Mouse (Mus musculus): ENCODE data around the gene Asxl1. TPM values are rescaled to one million over a fixed set of nuclear protein-coding genes. Genes with fewer than 3 reads are reported as not detected.

The Asxl1 gene
- total and polyA plus RNA-seq, 2 experiments from 2014 or later: 7.4 to 18.8 TPM

DNA sequence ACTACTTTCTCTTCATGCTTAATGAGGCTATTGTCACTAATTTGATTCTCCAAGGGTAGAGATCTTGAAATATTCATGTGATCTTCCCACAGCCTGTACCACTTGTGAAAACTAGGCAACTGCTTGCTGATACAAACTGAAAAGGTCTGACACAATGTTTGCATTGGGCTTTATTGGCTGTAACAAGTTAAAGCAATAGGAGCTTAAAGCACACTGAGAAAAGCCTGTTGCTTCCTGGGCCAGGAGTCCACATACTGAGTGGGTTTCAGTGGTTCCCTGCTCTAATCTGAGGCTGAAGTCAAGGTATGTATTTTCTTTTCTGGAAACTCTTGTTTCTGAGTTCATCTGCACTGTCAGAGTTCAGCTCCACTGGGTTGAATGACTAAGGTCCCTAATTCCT lies 2.4 kb upstream of the Asxl1 start:
- 0 out of 2 replicates have a peak, but pooled peaks cover 5% of the 10 kb centered on the region for H3K36me3 ChIP-seq (replicated peaks; ENCODE audit: control insufficient read depth, insufficient read depth, low read length)
- DNase-seq (ENCODE audit: low spot score) (no peak), ATAC-seq (ENCODE audit: insufficient read depth, low read depth) (no peak)
- TF ChIP-seq CTCF (IDR thresholded peaks at IDR 0.05; ENCODE audit: low read depth) (no peak), EP300 (IDR thresholded peaks at IDR 0.05; ENCODE audit: low read depth) (no peak)
- H3K9ac ChIP-seq (replicated peaks; ENCODE audit: low read depth, low read length): no peak overlapping the region
- H3K4me2 ChIP-seq (ENCODE audit: low read depth, low read length): no peak overlapping the region
- no peak overlapping the region for H3K4me3 ChIP-seq (ENCODE audit: low read depth, low read length)
- H3K27me3 ChIP-seq (ENCODE audit: control insufficient read depth, insufficient read depth, low read length): no peaks in the 10 kb centered on the region
- H3K4me1 ChIP-seq (ENCODE audit: control insufficient read depth, insufficient read depth): peaks cover 6% of the 10 kb centered on the region
- H3K27ac ChIP-seq (ENCODE audit: low read depth): no peak overlapping the region
- no peaks in the 10 kb centered on the region for H3K9me3 ChIP-seq (replicated peaks; ENCODE audit: control insufficient read depth, low read length)

GRCm38 (mm10) chr2:153345071-153345453 lies 567 bp upstream of the Asxl1 start:
- DNase-seq (ENCODE audit: low spot score): no peak

GRCm38 (mm10) chr2:153346221-153347182 lies 873 bp downstream of the Asxl1 start:
- Histone ChIP-seq H3K4me1 (ENCODE audit: control insufficient read depth, insufficient read depth) (peaks cover 35% of the 10 kb centered on the region), H3K4me2 (ENCODE audit: low read depth, low read length) (peak overlapping the region; percentile 71), H3K36me3 (replicated peaks; ENCODE audit: control insufficient read depth, insufficient read depth, low read length) (0 out of 2 replicates have a peak, but pooled peaks cover 5% of the 10 kb centered on the region), H3K4me3 (ENCODE audit: low read depth, low read length) (peak overlapping the region; percentile 94), H3K27me3 (ENCODE audit: control insufficient read depth, insufficient read depth, low read length) (no peaks in the 10 kb centered on the region), H3K9ac (replicated peaks; ENCODE audit: low read depth, low read length) (peak overlapping the region; percentile 99), H3K9me3 (replicated peaks; ENCODE audit: control insufficient read depth, low read length) (no peaks in the 10 kb centered on the region), H3K27ac (ENCODE audit: low read depth) (peak overlapping the region; percentile 99)
- WGBS: under 1% methylated on average over 52 of the region's 76 CpGs
- DNase-seq (ENCODE audit: low spot score) (peak; percentile 71), ATAC-seq (ENCODE audit: insufficient read depth, low read depth) (peak; percentile 62)
- TF ChIP-seq CTCF (IDR thresholded peaks at IDR 0.05; ENCODE audit: low read depth) (no peak), EP300 (IDR thresholded peaks at IDR 0.05; ENCODE audit: low read depth) (peak; percentile 54; the same call in 1 of the 2 replicates)

More at GRCm38 (mm10) chr2:153345071-153345453, 567 bp upstream of the Asxl1 start:
- no peak for TF ChIP-seq EP300 (IDR thresholded peaks at IDR 0.05; ENCODE audit: low read depth)
- TF ChIP-seq CTCF (IDR thresholded peaks at IDR 0.05; ENCODE audit: low read depth): no peak
- Histone ChIP-seq H3K27me3 (ENCODE audit: control insufficient read depth, insufficient read depth, low read length) (no peaks in the 10 kb centered on the region), H3K27ac (ENCODE audit: low read depth) (peak overlapping the region; percentile 68), H3K36me3 (replicated peaks; ENCODE audit: control insufficient read depth, insufficient read depth, low read length) (0 out of 2 replicates have a peak, but pooled peaks cover 5% of the 10 kb centered on the region), H3K4me2 (ENCODE audit: low read depth, low read length) (peak overlapping the region; percentile 68), H3K4me1 (ENCODE audit: control insufficient read depth, insufficient read depth) (peaks cover 23% of the 10 kb centered on the region), H3K9ac (replicated peaks; ENCODE audit: low read depth, low read length) (peak overlapping the region; percentile 70), H3K4me3 (ENCODE audit: low read depth, low read length) (peak overlapping the region; percentile 94), H3K9me3 (replicated peaks; ENCODE audit: control insufficient read depth, low read length) (no peaks in the 10 kb centered on the region)
- WGBS: 3% methylated on average over 11 of the region's 11 CpGs
- no peak for ATAC-seq (ENCODE audit: insufficient read depth, low read depth)

GRCm38 (mm10) chr2:153347183-153347781 lies 1.7 kb downstream of the Asxl1 start:
- peak overlapping the region; percentile 71 for H3K4me2 ChIP-seq (ENCODE audit: low read depth, low read length)
- H3K27me3 ChIP-seq (ENCODE audit: control insufficient read depth, insufficient read depth, low read length): no peaks in the 10 kb centered on the region
- 3% methylated on average over 9 of the region's 9 CpGs for WGBS
- H3K9me3 ChIP-seq (replicated peaks; ENCODE audit: control insufficient read depth, low read length): no peaks in the 10 kb centered on the region
- DNase-seq (ENCODE audit: low spot score): no peak
- peaks cover 38% of the 10 kb centered on the region for H3K4me1 ChIP-seq (ENCODE audit: control insufficient read depth, insufficient read depth)
- H3K4me3 ChIP-seq (ENCODE audit: low read depth, low read length): peak overlapping the region; percentile 94
- no peak for ATAC-seq (ENCODE audit: insufficient read depth, low read depth)
- TF ChIP-seq CTCF (IDR thresholded peaks at IDR 0.05; ENCODE audit: low read depth): no peak
- no peak for TF ChIP-seq EP300 (IDR thresholded peaks at IDR 0.05; ENCODE audit: low read depth)
- H3K9ac ChIP-seq (replicated peaks; ENCODE audit: low read depth, low read length): peak overlapping the region; percentile 99
- H3K36me3 ChIP-seq (replicated peaks; ENCODE audit: control insufficient read depth, insufficient read depth, low read length): 0 out of 2 replicates have a peak, but pooled peaks cover 2% of the 10 kb centered on the region
- peak overlapping the region; percentile 99 for H3K27ac ChIP-seq (ENCODE audit: low read depth)

GRCm38 (mm10) chr2:153348100-153348831 lies 2.6 kb downstream of the Asxl1 start:
- TF ChIP-seq EP300 (IDR thresholded peaks at IDR 0.05; ENCODE audit: low read depth) (no peak), CTCF (IDR thresholded peaks at IDR 0.05; ENCODE audit: low read depth) (no peak)
- Histone ChIP-seq H3K9ac (replicated peaks; ENCODE audit: low read depth, low read length) (peak overlapping the region; percentile 99), H3K9me3 (replicated peaks; ENCODE audit: control insufficient read depth, low read length) (no peaks in the 10 kb centered on the region), H3K36me3 (replicated peaks; ENCODE audit: control insufficient read depth, insufficient read depth, low read length) (peaks cover 5% of the 10 kb centered on the region; the same call in 1 of the 2 replicates), H3K27me3 (ENCODE audit: control insufficient read depth, insufficient read depth, low read length) (no peaks in the 10 kb centered on the region), H3K4me1 (ENCODE audit: control insufficient read depth, insufficient read depth) (peaks cover 38% of the 10 kb centered on the region), H3K4me2 (ENCODE audit: low read depth, low read length) (peak overlapping the region; percentile 71), H3K27ac (ENCODE audit: low read depth) (peak overlapping the region; percentile 99), H3K4me3 (ENCODE audit: low read depth, low read length) (peak overlapping the region; percentile 94)
- 22% methylated on average over 6 of the region's 6 CpGs for WGBS
- DNase-seq (ENCODE audit: low spot score) (no peak), ATAC-seq (ENCODE audit: insufficient read depth, low read depth) (no peak)
